Mouse (Mus musculus): ENCODE results near the gene Gnao1. TPM values are rescaled to one million over a fixed set of nuclear protein-coding genes. Genes with fewer than 3 reads are reported as not detected.

Gnao1 gene
- polyA plus RNA-seq, 1 experiment from 2014 or later: 16.0 TPM

- H3K36me3 ChIP-seq (replicated peaks): 0 out of 2 replicates have a peak, but pooled peaks cover 4% of the 10 kb centered on the region
- no peak overlapping the region for H3K4me3 ChIP-seq
- WGBS: 81% methylated on average over 7 of the region's 7 CpGs
- peak overlapping the region; percentile 66 for H3K27ac ChIP-seq
- H3K27me3 ChIP-seq (ENCODE audit: poor library complexity, severe bottlenecking): peaks cover 20% of the 10 kb centered on the region
- H3K9me3 ChIP-seq: no peaks in the 10 kb centered on the region
- peaks cover 62% of the 10 kb centered on the region for H3K4me1 ChIP-seq
- no peak for DNase-seq (ENCODE audit: extremely low spot score, low spot score)
Observed at GRCm38 (mm10) chr8:93911715-93912555, 102.2 kb downstream of the Gnao1 start.

GRCm38 (mm10) chr8:93917859-93918421, 108.2 kb downstream of the Gnao1 start:
- H3K4me1 ChIP-seq: peaks cover 84% of the 10 kb centered on the region
- WGBS: 13% methylated on average over 13 of the region's 13 CpGs

GRCm38 (mm10) chr8:93918580-93918979, 108.8 kb downstream of the Gnao1 start:
- Histone ChIP-seq H3K9me3 (no peaks in the 10 kb centered on the region), H3K4me3 (no peak overlapping the region), H3K27me3 (ENCODE audit: poor library complexity, severe bottlenecking) (peaks cover 33% of the 10 kb centered on the region), H3K36me3 (replicated peaks) (peaks cover 4% of the 10 kb centered on the region; the same call in 1 of the 2 replicates), H3K27ac (peak overlapping the region; percentile 93), H3K4me1 (peaks cover 89% of the 10 kb centered on the region)
- no peak for DNase-seq (ENCODE audit: extremely low spot score, low spot score)
- 72% methylated on average over 2 of the region's 2 CpGs for WGBS

More at GRCm38 (mm10) chr8:93917859-93918421, 108.2 kb downstream of the Gnao1 start:
- Histone ChIP-seq H3K36me3 (replicated peaks) (no peaks in the 10 kb centered on the region), H3K27me3 (ENCODE audit: poor library complexity, severe bottlenecking) (peaks cover 38% of the 10 kb centered on the region), H3K4me3 (peak overlapping the region; percentile 16; the same call in 1 of the 2 replicates), H3K27ac (peak overlapping the region; percentile 93), H3K9me3 (no peaks in the 10 kb centered on the region)
- peak; percentile 84 for DNase-seq (ENCODE audit: extremely low spot score, low spot score)

GRCm38 (mm10) chr8:93919422-93919821, 109.7 kb downstream of the Gnao1 start:
- H3K27ac ChIP-seq: peak overlapping the region; percentile 93
- peaks cover 12% of the 10 kb centered on the region; the same call in 1 of the 2 replicates for H3K36me3 ChIP-seq (replicated peaks)
- DNase-seq (ENCODE audit: extremely low spot score, low spot score): no peak
- H3K9me3 ChIP-seq: no peaks in the 10 kb centered on the region
- peaks cover 97% of the 10 kb centered on the region for H3K4me1 ChIP-seq
- 81% methylated on average over 3 of the region's 3 CpGs for WGBS
- H3K4me3 ChIP-seq: no peak overlapping the region
- peaks cover 29% of the 10 kb centered on the region for H3K27me3 ChIP-seq (ENCODE audit: poor library complexity, severe bottlenecking)

GRCm38 (mm10) chr8:93919916-93920589, 110.3 kb downstream of the Gnao1 start:
- Histone ChIP-seq H3K4me3 (no peak overlapping the region), H3K4me1 (peaks cover 99% of the 10 kb centered on the region), H3K36me3 (replicated peaks) (peaks cover 14% of the 10 kb centered on the region; the same call in 1 of the 2 replicates), H3K27me3 (ENCODE audit: poor library complexity, severe bottlenecking) (peaks cover 23% of the 10 kb centered on the region), H3K9me3 (no peaks in the 10 kb centered on the region), H3K27ac (peak overlapping the region; percentile 93)
- 50% methylated on average over 12 of the region's 12 CpGs for WGBS
- DNase-seq (ENCODE audit: extremely low spot score, low spot score): no peak

GRCm38 (mm10) chr8:93920590-93920948, 110.8 kb downstream of the Gnao1 start:
- WGBS: 72% methylated on average over 7 of the region's 7 CpGs
- H3K27ac ChIP-seq: peak overlapping the region; percentile 93
- peaks cover 18% of the 10 kb centered on the region; the same call in 1 of the 2 replicates for H3K27me3 ChIP-seq (ENCODE audit: poor library complexity, severe bottlenecking)
- no peak overlapping the region for H3K4me3 ChIP-seq
- peaks cover 14% of the 10 kb centered on the region; the same call in 1 of the 2 replicates for H3K36me3 ChIP-seq (replicated peaks)
- DNase-seq (ENCODE audit: extremely low spot score, low spot score): no peak
- H3K4me1 ChIP-seq: peaks cover 99% of the 10 kb centered on the region
- no peaks in the 10 kb centered on the region for H3K9me3 ChIP-seq

- WGBS: 87% methylated on average over 7 of the region's 7 CpGs
Observed at GRCm38 (mm10) chr8:93923897-93924334, 114.2 kb downstream of the Gnao1 start.

GRCm38 (mm10) chr8:93925513-93925912, 115.7 kb downstream of the Gnao1 start:
- WGBS: 21% methylated on average over 3 of the region's 3 CpGs
- Histone ChIP-seq H3K27me3 (ENCODE audit: poor library complexity, severe bottlenecking) (peaks cover 8% of the 10 kb centered on the region; the same call in 1 of the 2 replicates), H3K4me1 (peaks cover 58% of the 10 kb centered on the region), H3K4me3 (no peak overlapping the region), H3K9me3 (peaks cover 3% of the 10 kb centered on the region; the same call in 1 of the 2 replicates), H3K36me3 (replicated peaks) (peaks cover 25% of the 10 kb centered on the region; the same call in 1 of the 2 replicates), H3K27ac (peak overlapping the region; percentile 74)
- DNase-seq (ENCODE audit: extremely low spot score, low spot score): no peak

More at GRCm38 (mm10) chr8:93923897-93924334, 114.2 kb downstream of the Gnao1 start:
- no peak for DNase-seq (ENCODE audit: extremely low spot score, low spot score)
- peaks cover 18% of the 10 kb centered on the region; the same call in 1 of the 2 replicates for H3K27me3 ChIP-seq (ENCODE audit: poor library complexity, severe bottlenecking)
- H3K4me1 ChIP-seq: peaks cover 74% of the 10 kb centered on the region
- peaks cover 25% of the 10 kb centered on the region; the same call in 1 of the 2 replicates for H3K36me3 ChIP-seq (replicated peaks)
- peaks cover 3% of the 10 kb centered on the region; the same call in 1 of the 2 replicates for H3K9me3 ChIP-seq
- no peak overlapping the region for H3K4me3 ChIP-seq
- peak overlapping the region; percentile 74; the same call in 1 of the 2 replicates for H3K27ac ChIP-seq

GRCm38 (mm10) chr8:93929233-93929632, 119.5 kb downstream of the Gnao1 start:
- no peak overlapping the region for H3K4me3 ChIP-seq
- WGBS: 91% methylated on average over 4 of the region's 4 CpGs
- peaks cover 3% of the 10 kb centered on the region; the same call in 1 of the 2 replicates for H3K9me3 ChIP-seq
- H3K27me3 ChIP-seq (ENCODE audit: poor library complexity, severe bottlenecking): no peaks in the 10 kb centered on the region
- peaks cover 46% of the 10 kb centered on the region for H3K4me1 ChIP-seq
- peaks cover 17% of the 10 kb centered on the region; the same call in 1 of the 2 replicates for H3K36me3 ChIP-seq (replicated peaks)
- peak overlapping the region; percentile 62 for H3K27ac ChIP-seq
- DNase-seq (ENCODE audit: extremely low spot score, low spot score): no peak

GRCm38 (mm10) chr8:93931336-93931735, 121.6 kb downstream of the Gnao1 start:
- 53% methylated on average over 6 of the region's 6 CpGs for WGBS
- peak overlapping the region; percentile 79 for H3K27ac ChIP-seq
- H3K4me1 ChIP-seq: peaks cover 25% of the 10 kb centered on the region
- peaks cover 3% of the 10 kb centered on the region; the same call in 1 of the 2 replicates for H3K9me3 ChIP-seq
- no peaks in the 10 kb centered on the region for H3K27me3 ChIP-seq (ENCODE audit: poor library complexity, severe bottlenecking)
- peaks cover 13% of the 10 kb centered on the region; the same call in 1 of the 2 replicates for H3K36me3 ChIP-seq (replicated peaks)
- DNase-seq (ENCODE audit: extremely low spot score, low spot score): no peak
- no peak overlapping the region for H3K4me3 ChIP-seq

GRCm38 (mm10) chr8:93932873-93933272, 123.1 kb downstream of the Gnao1 start:
- Histone ChIP-seq H3K4me1 (peaks cover 24% of the 10 kb centered on the region), H3K9me3 (no peaks in the 10 kb centered on the region), H3K4me3 (no peak overlapping the region), H3K27ac (peak overlapping the region; percentile 79), H3K36me3 (replicated peaks) (peaks cover 4% of the 10 kb centered on the region; the same call in 1 of the 2 replicates), H3K27me3 (ENCODE audit: poor library complexity, severe bottlenecking) (no peaks in the 10 kb centered on the region)
- WGBS: 33% methylated on average over 6 of the region's 6 CpGs
- peak; percentile 84 for DNase-seq (ENCODE audit: extremely low spot score, low spot score)

- no peak overlapping the region for H3K27ac ChIP-seq
- no peaks in the 10 kb centered on the region for H3K27me3 ChIP-seq (ENCODE audit: poor library complexity, severe bottlenecking)
- H3K4me3 ChIP-seq: no peak overlapping the region
- WGBS: 91% methylated on average over 2 of the region's 2 CpGs
- H3K36me3 ChIP-seq (replicated peaks): peaks cover 4% of the 10 kb centered on the region; the same call in 1 of the 2 replicates
- no peaks in the 10 kb centered on the region for H3K9me3 ChIP-seq
- DNase-seq (ENCODE audit: extremely low spot score, low spot score): no peak
- H3K4me1 ChIP-seq: peaks cover 24% of the 10 kb centered on the region
Observed at GRCm38 (mm10) chr8:93933288-93933687, 123.5 kb downstream of the Gnao1 start.

Measured in forebrain, embryonic 10.5 days (tissue).